Mouse (Mus musculus) small intestine, adult 2 months (tissue): ENCODE results near the gene Irf2bpl.

Source experiments
- CTCF ChIP-seq: fragments of 200-500 bp; IDR thresholded peaks from 2 replicates; pipeline ENCODE4 v1.5.1; 2012; ENCODE audit warnings: low read depth, mild to moderate bottlenecking, control low read depth, inconsistent platforms, low read length, moderate library complexity, mixed read lengths; ENCODE audit not compliant: insufficient replicate concordance, insufficient read length; ENCODE audit errors: extremely low read depth
- POLR2A ChIP-seq: fragments of 200-500 bp; IDR thresholded peaks from 2 replicates; pipeline ENCODE4 v1.6.1; 2012; ENCODE audit warnings: low read depth, mild to moderate bottlenecking, control low read depth, inconsistent platforms, low read length, moderate library complexity

DNA sequence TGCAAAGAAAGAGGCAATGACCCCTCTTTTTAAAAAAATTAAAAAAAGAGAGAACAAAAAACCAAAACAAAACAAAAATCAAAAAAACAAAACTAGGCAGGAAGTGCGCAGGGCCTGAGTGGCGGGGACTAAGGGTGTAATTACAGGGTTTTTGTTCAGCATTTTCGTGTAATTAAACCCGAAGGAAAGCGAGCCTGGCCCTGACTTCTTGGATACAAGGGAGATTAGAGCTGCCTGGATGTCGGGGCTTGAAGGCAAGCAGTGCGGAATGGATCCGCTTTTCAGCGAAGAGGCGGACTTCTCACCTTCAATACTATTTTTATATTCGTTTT, 6.8 kb upstream of the Irf2bpl start:
- TF ChIP-seq CTCF (no peak), POLR2A (no peak)
